Mouse (Mus musculus): ENCODE measurements around the gene Tbc1d22b.

GRCm38 (mm10) chr17:29500243-29500740, 49.3 kb upstream of the Tbc1d22b start:
- TF ChIP-seq POLR2A (IDR thresholded peaks at IDR 0.05; ENCODE audit: low read depth, low read length) (no peak), CTCF (IDR thresholded peaks at IDR 0.05; ENCODE audit: extremely low read depth, insufficient read length, insufficient replicate concordance, low read depth, low read length) (no peak)

Data from small intestine, adult 2 months (tissue).